Mouse (Mus musculus) G1E (cell line): ENCODE measurements at regions not wholly inside any gene's neighbourhood (a gene's known extent, or its start where the extent isn't known, plus 50 kb on each side); places are given as distances from the start of the nearest gene placed in this dataset.

Experiments used
- ATAC-seq: 2 replicates; pipeline ENCODE4 v1.8.0; 2016; ENCODE audit warnings: mild to moderate bottlenecking; ENCODE audit not compliant: insufficient number of reproducible peaks, poor library complexity, low FRiP score, severe bottlenecking; ENCODE audit errors: extremely low read depth
- DNase-seq: peaks from one replicate; pipeline ENCODE4 v3.0.0; 2012; ENCODE audit warnings: low spot score
- H3K27me3 ChIP-seq: 2 replicates; pipeline ENCODE4 v1.6.1; 2012; ENCODE audit warnings: mild to moderate bottlenecking, low read length, inconsistent platforms; ENCODE audit not compliant: insufficient read depth
- H3K36me3 ChIP-seq: replicated peaks from 2 replicates; pipeline ENCODE3; 2012; ENCODE audit warnings: mild to moderate bottlenecking, inconsistent platforms
- H3K4me1 ChIP-seq: 2 replicates; pipeline ENCODE4 v1.6.1; 2012; ENCODE audit warnings: low read depth, low read length, inconsistent platforms, mixed read lengths; ENCODE audit not compliant: insufficient read depth
- H3K4me3 ChIP-seq: 2 replicates; pipeline ENCODE4 v1.5.1; 2012; ENCODE audit warnings: low read depth, mild to moderate bottlenecking, inconsistent platforms, low read length, moderate library complexity, mixed read lengths
- H3K9me3 ChIP-seq: replicated peaks from 2 replicates; pipeline ENCODE4 v1.6.1; 2012; ENCODE audit warnings: inconsistent platforms
- CTCF ChIP-seq: IDR thresholded peaks from 2 replicates; pipeline ENCODE4 v1.5.1; 2012; ENCODE audit warnings: low read depth, low read length, inconsistent platforms, mixed read lengths
- GATA1 ChIP-seq: IDR thresholded peaks from 2 replicates; pipeline ENCODE4 v1.6.1; 2012; ENCODE audit warnings: borderline replicate concordance, low read length, inconsistent platforms, mixed read lengths
- GATA2 ChIP-seq: IDR thresholded peaks from 2 replicates; pipeline ENCODE4 v1.6.1; 2012; ENCODE audit warnings: low read depth, low read length, inconsistent platforms, borderline replicate concordance
- POLR2AphosphoS5 ChIP-seq: IDR thresholded peaks from 2 replicates; pipeline ENCODE4 v1.6.1; 2012; ENCODE audit warnings: low read depth, low read length, inconsistent platforms; ENCODE audit not compliant: insufficient replicate concordance
- TAL1 ChIP-seq: conservative IDR thresholded peaks from 2 replicates; pipeline ENCODE4 v1.6.1; 2012; ENCODE audit warnings: low read depth, low read length, inconsistent platforms, mixed read lengths

DNA sequence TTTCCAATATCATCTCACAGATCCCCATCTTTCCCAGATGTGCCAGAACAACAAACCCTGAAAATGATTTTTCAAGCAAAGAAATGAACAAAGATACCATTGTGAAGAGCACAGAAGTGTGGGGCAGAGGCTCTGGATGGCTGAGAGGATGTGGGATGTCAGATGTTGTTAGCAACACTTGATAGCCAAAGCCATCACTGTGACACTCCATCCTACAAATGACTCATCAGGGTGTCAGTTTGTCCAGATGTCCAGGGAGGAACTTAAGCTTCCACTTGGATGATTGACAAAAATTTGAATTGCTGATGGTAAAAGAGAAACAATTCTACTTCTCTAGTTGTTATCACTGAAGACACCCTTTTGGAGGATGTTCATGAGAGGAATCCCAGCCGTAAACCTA, 155.8 kb upstream of the Rad23b start:
- peaks cover 15% of the 10 kb centered on the region; the same call in 1 of the 2 replicates for H3K9me3 ChIP-seq
- TF ChIP-seq GATA2, result no peak
- no peaks in the 10 kb centered on the region for H3K4me1 ChIP-seq
- H3K4me3 ChIP-seq, result no peak overlapping the region
- ATAC-seq (no peak), DNase-seq (no peak)
- no peaks in the 10 kb centered on the region for H3K27me3 ChIP-seq
- H3K36me3 ChIP-seq, result no peaks in the 10 kb centered on the region

DNA sequence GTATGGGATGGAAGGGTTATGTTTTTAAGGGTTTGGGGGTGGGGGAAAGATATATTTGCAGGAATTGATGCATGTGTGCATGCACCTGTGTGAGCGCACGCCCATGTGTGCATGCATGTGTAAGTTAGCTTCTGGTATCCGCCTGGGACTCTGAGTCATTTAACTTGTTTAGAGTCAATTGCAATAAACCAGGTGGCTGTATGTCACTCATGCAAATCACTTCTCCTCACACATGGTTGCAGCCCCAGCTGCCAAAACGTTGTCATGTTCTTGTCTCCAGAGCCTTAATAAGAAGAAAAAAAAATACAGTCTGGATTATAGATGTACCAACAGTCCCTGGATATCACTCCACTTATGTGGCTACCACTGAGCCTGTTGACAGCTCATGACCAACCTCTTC, 155.3 kb upstream of the Rad23b start:
- Histone ChIP-seq H3K4me3 (no peak overlapping the region), H3K4me1 (no peaks in the 10 kb centered on the region), H3K36me3 (no peaks in the 10 kb centered on the region), H3K27me3 (no peaks in the 10 kb centered on the region), H3K9me3 (peaks cover 13% of the 10 kb centered on the region; the same call in 1 of the 2 replicates)
- no peak for DNase-seq
- TF ChIP-seq GATA2, result no peak
- ATAC-seq, result no peak

DNA sequence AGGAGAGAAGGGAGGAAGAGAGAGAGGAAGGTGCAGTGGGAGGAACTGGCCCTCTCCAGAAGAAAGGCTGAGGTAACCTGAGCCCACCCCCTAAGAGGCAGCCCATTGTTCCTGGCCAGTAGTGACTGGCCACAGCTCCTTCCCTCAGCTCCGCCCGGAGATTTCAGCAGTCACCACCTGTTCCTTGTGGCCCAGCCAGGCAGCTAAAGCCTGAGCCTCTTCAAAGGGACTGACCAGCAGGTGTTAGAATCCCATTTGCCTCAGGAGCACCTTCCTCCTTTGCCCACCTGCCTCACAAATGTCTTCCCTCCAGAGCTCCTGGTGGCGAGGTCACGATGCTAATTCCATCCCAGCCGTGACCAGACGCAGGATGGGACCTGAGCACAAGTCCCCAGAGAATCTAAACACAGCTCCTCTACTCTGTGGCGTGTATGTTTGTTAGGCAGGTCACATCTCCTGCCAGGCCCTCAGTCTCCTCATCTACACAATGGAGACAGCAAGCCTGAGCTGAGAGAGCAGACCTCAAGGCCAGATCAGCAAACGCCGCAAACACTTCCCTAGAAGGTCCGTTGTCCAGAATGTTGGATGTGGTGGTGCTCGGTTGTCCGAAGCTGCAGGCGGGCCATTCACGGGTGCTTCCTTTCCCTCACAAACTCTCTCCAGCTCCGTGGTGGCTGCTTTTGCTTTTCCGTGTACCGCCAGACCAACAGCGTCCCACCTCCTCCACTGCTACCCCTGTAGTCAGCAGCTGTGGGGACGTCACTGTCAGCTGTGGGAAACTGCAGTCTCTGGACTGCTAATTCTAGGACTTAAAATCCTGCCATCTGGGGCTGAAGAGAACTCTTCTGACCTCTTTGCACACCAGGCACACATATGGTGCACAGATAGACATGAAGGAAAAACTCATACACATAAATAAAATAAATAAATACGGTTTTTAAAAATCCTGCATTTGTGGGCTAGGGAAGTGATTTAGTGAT, 145.8 kb upstream of the Rad23b start:
- Histone ChIP-seq H3K4me3 (no peak overlapping the region), H3K27me3 (no peaks in the 10 kb centered on the region), H3K4me1 (no peaks in the 10 kb centered on the region), H3K36me3 (no peaks in the 10 kb centered on the region), H3K9me3 (peaks cover 35% of the 10 kb centered on the region)
- ATAC-seq (no peak), DNase-seq (no peak)
- TF ChIP-seq TAL1 (no peak), CTCF (no peak), GATA2 (no peak), GATA1 (no peak), POLR2AphosphoS5 (no peak)

DNA sequence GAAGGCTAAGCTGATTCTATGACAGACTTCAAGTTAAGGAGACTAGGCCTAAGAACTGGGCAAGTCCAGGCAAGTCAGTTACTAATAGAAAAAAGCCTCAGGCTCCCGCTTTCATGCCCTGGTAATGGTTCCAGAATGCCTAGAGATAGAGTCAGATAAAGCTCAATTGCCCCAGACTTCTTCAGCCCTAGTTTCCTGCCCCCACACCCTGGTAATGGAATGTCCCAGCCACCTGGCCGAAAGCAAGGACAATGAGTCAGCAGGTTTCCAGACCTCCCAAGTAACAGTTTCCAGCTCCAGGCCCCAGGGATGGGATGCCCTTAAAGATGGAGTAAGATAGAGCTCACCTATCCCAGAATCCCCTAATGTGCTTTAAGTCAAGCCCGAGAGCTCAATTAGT, 143.6 kb upstream of the Rad23b start:
- no peaks in the 10 kb centered on the region for H3K4me1 ChIP-seq
- H3K27me3 ChIP-seq, result no peaks in the 10 kb centered on the region
- no peaks in the 10 kb centered on the region for H3K36me3 ChIP-seq
- DNase-seq (no peak), ATAC-seq (no peak)
- peaks cover 42% of the 10 kb centered on the region for H3K9me3 ChIP-seq
- TF ChIP-seq GATA2, result no peak
- TF ChIP-seq CTCF, result no peak
- TF ChIP-seq GATA1, result no peak
- no peak for TF ChIP-seq TAL1
- TF ChIP-seq POLR2AphosphoS5, result no peak
- H3K4me3 ChIP-seq, result no peak overlapping the region

- no peaks in the 10 kb centered on the region for H3K27me3 ChIP-seq
- DNase-seq (no peak), ATAC-seq (no peak)
- no peaks in the 10 kb centered on the region for H3K36me3 ChIP-seq
- H3K4me1 ChIP-seq, result no peaks in the 10 kb centered on the region
- no peak for TF ChIP-seq GATA1
- TF ChIP-seq TAL1, result no peak
- no peak for TF ChIP-seq POLR2AphosphoS5
- TF ChIP-seq GATA2, result no peak
- no peak for TF ChIP-seq CTCF
- H3K9me3 ChIP-seq, result peaks cover 40% of the 10 kb centered on the region
- H3K4me3 ChIP-seq, result no peak overlapping the region
Measured at GRCm38 (mm10) chr4:55207749-55208385, 142.0 kb upstream of the Rad23b start.

DNA sequence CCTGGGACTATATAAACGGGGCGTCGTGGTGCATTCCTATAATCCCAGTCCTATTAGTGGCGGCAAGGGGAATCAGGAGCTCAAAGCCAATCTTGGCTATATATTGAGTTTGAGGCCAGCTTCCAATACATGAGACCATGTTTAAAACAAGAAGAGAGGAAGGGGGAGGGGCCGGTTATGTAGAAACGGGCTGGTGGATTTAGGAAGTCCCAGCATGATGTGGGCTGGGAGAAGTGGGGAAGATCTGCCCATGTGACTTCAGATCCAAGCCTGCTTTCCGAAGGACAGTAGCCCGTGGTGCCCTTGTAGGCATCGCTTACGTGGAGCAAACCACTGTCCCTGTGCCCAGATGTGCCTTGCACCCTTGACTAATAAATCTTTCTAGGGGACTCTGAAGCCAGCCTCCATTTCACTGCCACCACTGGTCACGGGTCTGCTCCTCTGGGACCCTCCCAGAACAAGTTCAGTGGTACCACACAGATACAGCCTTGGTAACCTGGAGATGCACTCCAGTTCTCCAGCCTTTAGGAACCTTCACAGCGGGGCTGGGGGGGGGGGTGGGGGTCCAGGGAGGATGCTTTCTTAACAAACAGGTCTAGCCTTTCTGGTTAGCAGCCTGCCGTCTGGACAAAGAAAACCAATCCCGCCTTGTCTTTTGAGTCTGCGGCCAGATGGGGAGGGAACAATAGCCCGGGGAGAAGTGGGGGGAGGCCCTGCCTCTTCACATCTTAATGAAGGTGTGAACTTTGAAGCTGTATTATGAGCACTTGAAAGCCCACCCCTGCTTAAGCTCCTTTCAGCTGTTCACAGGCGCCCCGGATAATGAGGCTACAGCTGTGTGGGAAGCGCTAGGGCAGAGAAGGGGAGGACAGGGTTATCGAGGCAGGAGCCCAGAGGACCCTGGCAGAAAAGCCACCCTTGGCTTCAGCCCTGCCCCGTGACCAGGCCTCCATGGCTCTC, 141.2 kb upstream of the Rad23b start:
- ATAC-seq (no peak), DNase-seq (no peak)
- peaks cover 32% of the 10 kb centered on the region for H3K9me3 ChIP-seq
- H3K27me3 ChIP-seq, result no peaks in the 10 kb centered on the region
- TF ChIP-seq GATA1 (no peak), CTCF (no peak), GATA2 (no peak), POLR2AphosphoS5 (no peak), TAL1 (no peak)
- no peaks in the 10 kb centered on the region for H3K36me3 ChIP-seq
- no peaks in the 10 kb centered on the region for H3K4me1 ChIP-seq
- no peak overlapping the region for H3K4me3 ChIP-seq
